Mouse (Mus musculus): ENCODE results near the gene Lpo. TPM values are rescaled to one million over a fixed set of nuclear protein-coding genes. Genes with fewer than 3 reads are reported as not detected.

Lpo gene
- polyA plus RNA-seq, 1 experiment from 2014 or later, result 0.28 TPM

- Histone ChIP-seq H3K27ac (ENCODE audit: low read depth, low read length) (peak overlapping the region; percentile 41), H3K4me1 (replicated peaks; ENCODE audit: control insufficient read depth, insufficient read depth, low read length) (peaks cover 21% of the 10 kb centered on the region), H3K9ac (ENCODE audit: low read length) (peak overlapping the region; percentile 73), H3K9me3 (ENCODE audit: control insufficient read depth, low read length) (no peaks in the 10 kb centered on the region), H3K4me2 (ENCODE audit: low read depth, low read length, severe bottlenecking) (peak overlapping the region; percentile 100), H3K27me3 (ENCODE audit: control insufficient read depth, insufficient read depth, low read length) (peaks cover 47% of the 10 kb centered on the region), H3K4me3 (ENCODE audit: low read depth, low read length) (peak overlapping the region; percentile 59), H3K36me3 (ENCODE audit: control insufficient read depth, insufficient read depth, low read length) (no peaks in the 10 kb centered on the region)
- peak; percentile 83 for DNase-seq (ENCODE audit: low spot score)
- peak; percentile 55 for ATAC-seq (replicated peaks; ENCODE audit: low FRiP score)
- 1% methylated on average over 61 of the region's 65 CpGs for WGBS
These were observed 63.9 kb downstream of the Lpo start for GRCm38 (mm10) chr11:87763988-87764876.

- H3K4me1 ChIP-seq (replicated peaks; ENCODE audit: control insufficient read depth, insufficient read depth, low read length), result peaks cover 21% of the 10 kb centered on the region
- peaks cover 47% of the 10 kb centered on the region for H3K27me3 ChIP-seq (ENCODE audit: control insufficient read depth, insufficient read depth, low read length)
- DNase-seq (ENCODE audit: low spot score), result peak; percentile 81
- WGBS, result 1% methylated on average over 17 of the region's 17 CpGs
- peak overlapping the region; percentile 73 for H3K9ac ChIP-seq (ENCODE audit: low read length)
- peak overlapping the region; percentile 41; the same call in 1 of the 2 replicates for H3K27ac ChIP-seq (ENCODE audit: low read depth, low read length)
- peak overlapping the region; percentile 59 for H3K4me3 ChIP-seq (ENCODE audit: low read depth, low read length)
- H3K4me2 ChIP-seq (ENCODE audit: low read depth, low read length, severe bottlenecking), result peak overlapping the region; percentile 100
- no peaks in the 10 kb centered on the region for H3K36me3 ChIP-seq (ENCODE audit: control insufficient read depth, insufficient read depth, low read length)
- ATAC-seq (replicated peaks; ENCODE audit: low FRiP score), result peak; percentile 67
- H3K9me3 ChIP-seq (ENCODE audit: control insufficient read depth, low read length), result no peaks in the 10 kb centered on the region
These were observed 64.5 kb downstream of the Lpo start for GRCm38 (mm10) chr11:87763511-87763987.

DNA sequence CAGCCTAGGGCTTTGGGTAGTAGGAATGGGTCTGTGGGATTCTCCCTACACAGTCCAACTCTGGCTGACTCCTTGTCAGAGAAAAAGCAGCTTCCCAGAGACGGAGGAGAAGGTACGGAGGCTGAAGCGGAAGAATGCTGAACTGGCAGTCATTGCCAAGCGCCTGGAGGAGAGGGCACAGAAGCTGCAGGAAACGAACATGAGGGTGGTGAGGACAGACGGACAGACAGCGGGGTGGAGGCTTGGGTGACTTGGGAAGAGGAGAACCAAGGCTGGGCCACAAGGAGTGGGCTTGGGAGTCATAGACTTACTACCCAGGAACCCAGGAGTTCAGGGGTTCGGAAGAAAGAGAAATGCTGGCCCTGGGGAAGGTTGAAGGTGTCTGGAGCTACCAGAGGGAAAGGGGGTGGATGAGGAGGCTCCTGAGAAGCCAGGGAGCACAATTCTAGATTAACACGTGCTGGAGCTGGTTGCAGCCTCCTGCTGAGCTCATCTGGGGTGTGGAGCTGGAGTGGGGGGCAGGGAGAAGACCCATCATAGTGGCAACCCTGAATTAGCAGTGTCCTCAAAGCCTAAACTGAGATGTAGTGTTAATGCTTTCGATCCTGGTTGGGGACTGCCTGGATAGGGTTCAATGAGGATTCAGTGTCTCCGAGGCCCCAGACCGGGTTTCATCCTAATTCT lies 65.2 kb downstream of the Lpo start:
- Histone ChIP-seq H3K27me3 (ENCODE audit: control insufficient read depth, insufficient read depth, low read length) (peaks cover 47% of the 10 kb centered on the region), H3K36me3 (ENCODE audit: control insufficient read depth, insufficient read depth, low read length) (no peaks in the 10 kb centered on the region)
- 44% methylated on average over 12 of the region's 12 CpGs for WGBS

DNA sequence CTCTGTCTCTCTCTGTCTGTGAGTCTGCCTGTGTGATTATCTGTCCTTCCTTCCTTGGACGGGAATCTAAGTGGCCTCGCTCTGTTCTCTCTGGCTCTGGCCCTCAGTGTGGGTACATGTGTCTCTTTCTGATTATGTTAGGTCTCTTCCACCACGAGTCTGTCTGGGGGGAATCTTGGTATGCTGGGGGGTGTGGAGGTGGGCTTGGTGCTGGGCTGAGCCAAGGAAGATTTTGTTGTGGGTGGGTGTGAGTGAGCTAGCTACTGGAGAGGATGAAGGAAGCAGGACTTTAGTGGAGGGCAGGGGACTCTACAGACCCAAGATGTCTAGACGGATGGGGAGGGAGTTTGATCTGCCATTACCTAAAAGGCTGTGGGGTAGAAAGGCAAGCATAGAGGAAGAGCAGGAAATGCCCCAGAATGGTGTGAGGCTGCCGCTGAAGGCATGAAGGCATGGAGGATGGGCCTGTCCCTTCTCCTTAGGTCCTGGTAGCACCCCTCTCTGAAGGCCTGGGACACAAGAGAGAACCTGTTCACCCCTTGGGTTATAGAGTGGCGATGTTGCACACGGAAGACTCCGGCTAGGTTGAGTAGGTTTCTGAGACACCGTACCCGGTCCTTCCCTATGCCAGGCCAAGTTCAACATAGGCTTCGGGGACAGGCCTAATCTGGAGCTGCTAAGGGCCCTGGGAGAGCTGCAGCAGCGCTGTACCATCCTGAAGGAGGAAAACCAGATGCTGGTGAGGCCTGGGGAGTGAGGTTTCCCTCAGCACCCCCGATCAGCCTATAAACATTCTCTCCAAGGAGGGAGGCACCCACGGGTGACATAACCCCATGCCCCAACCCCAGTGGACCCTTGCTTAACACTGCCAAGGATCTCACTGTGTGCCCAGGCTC lies 66.0 kb downstream of the Lpo start:
- 72% methylated on average over 14 of the region's 14 CpGs for WGBS
- Histone ChIP-seq H3K9ac (ENCODE audit: low read length) (no peak overlapping the region), H3K27ac (ENCODE audit: low read depth, low read length) (no peak overlapping the region), H3K4me2 (ENCODE audit: low read depth, low read length, severe bottlenecking) (peak overlapping the region; percentile 60), H3K36me3 (ENCODE audit: control insufficient read depth, insufficient read depth, low read length) (no peaks in the 10 kb centered on the region), H3K4me1 (replicated peaks; ENCODE audit: control insufficient read depth, insufficient read depth, low read length) (peaks cover 21% of the 10 kb centered on the region), H3K9me3 (ENCODE audit: control insufficient read depth, low read length) (no peaks in the 10 kb centered on the region), H3K4me3 (ENCODE audit: low read depth, low read length) (peak overlapping the region; percentile 1; the same call in 1 of the 2 replicates), H3K27me3 (ENCODE audit: control insufficient read depth, insufficient read depth, low read length) (peaks cover 47% of the 10 kb centered on the region)
- ATAC-seq (replicated peaks; ENCODE audit: low FRiP score), result no peak
- no peak for DNase-seq (ENCODE audit: low spot score)

More for the DNA sequence above, 65.2 kb downstream of the Lpo start:
- Histone ChIP-seq H3K27ac (ENCODE audit: low read depth, low read length) (no peak overlapping the region), H3K9me3 (ENCODE audit: control insufficient read depth, low read length) (no peaks in the 10 kb centered on the region), H3K9ac (ENCODE audit: low read length) (no peak overlapping the region), H3K4me1 (replicated peaks; ENCODE audit: control insufficient read depth, insufficient read depth, low read length) (peaks cover 21% of the 10 kb centered on the region), H3K4me3 (ENCODE audit: low read depth, low read length) (peak overlapping the region; percentile 59), H3K4me2 (ENCODE audit: low read depth, low read length, severe bottlenecking) (peak overlapping the region; percentile 100)
- ATAC-seq (replicated peaks; ENCODE audit: low FRiP score), result no peak
- no peak for DNase-seq (ENCODE audit: low spot score)

- H3K4me1 ChIP-seq (replicated peaks; ENCODE audit: control insufficient read depth, insufficient read depth, low read length), result peaks cover 21% of the 10 kb centered on the region
- no peaks in the 10 kb centered on the region for H3K36me3 ChIP-seq (ENCODE audit: control insufficient read depth, insufficient read depth, low read length)
- no peak overlapping the region for H3K27ac ChIP-seq (ENCODE audit: low read depth, low read length)
- DNase-seq (ENCODE audit: low spot score) (no peak), ATAC-seq (replicated peaks; ENCODE audit: low FRiP score) (no peak)
- no peak overlapping the region for H3K9ac ChIP-seq (ENCODE audit: low read length)
- H3K9me3 ChIP-seq (ENCODE audit: control insufficient read depth, low read length), result no peaks in the 10 kb centered on the region
- peak overlapping the region; percentile 1 for H3K4me3 ChIP-seq (ENCODE audit: low read depth, low read length)
- peak overlapping the region; percentile 60 for H3K4me2 ChIP-seq (ENCODE audit: low read depth, low read length, severe bottlenecking)
- H3K27me3 ChIP-seq (ENCODE audit: control insufficient read depth, insufficient read depth, low read length), result peaks cover 47% of the 10 kb centered on the region
- WGBS, result 62% methylated on average over 11 of the region's 11 CpGs
These were observed 66.8 kb downstream of the Lpo start for GRCm38 (mm10) chr11:87761181-87761721.

DNA sequence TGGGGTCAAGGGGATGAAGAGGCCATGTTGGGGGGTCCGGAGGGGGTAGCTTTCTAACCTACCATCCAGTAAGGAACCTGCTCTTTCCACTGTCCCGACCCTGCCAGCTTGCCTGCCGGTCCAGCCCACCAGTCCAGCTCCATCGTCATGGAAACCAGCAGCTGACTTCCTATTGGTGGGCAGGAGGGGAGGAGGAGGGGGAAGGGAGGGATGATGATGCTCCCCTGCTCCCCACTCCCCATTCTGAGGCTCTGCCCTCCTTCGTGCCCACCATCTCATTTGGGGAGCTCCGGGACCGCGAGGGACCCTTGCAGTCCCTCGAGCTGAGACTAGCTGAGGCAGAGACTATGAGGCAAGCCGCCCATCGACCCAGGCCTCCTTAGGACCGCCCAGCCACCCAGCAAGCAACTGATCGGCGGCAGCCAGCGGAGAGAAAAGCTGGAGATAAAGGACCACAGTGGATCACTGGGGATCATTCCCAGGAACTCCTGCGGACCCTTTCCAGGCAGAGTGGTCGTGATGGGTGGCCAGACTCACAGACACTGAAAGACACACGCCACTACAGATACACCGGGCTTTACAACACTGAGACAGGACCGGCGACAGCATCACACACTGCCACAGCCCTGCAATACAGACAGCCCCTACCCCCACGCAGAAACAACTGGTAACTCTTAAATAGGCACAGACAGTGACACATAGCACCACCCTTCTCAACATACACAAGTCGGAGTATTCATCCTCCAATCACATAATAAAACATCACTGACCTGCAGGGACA lies 67.6 kb downstream of the Lpo start, which contains the start of gene Tspoap1:
Gene Tspoap1, plus strand, starts transcription at position 241 of the 781 bp plus-strand sequence.
- ATAC-seq (replicated peaks; ENCODE audit: low FRiP score) (peak; percentile 62), DNase-seq (ENCODE audit: low spot score) (peak; percentile 72)
- H3K4me1 ChIP-seq (replicated peaks; ENCODE audit: control insufficient read depth, insufficient read depth, low read length), result peaks cover 21% of the 10 kb centered on the region

DNA sequence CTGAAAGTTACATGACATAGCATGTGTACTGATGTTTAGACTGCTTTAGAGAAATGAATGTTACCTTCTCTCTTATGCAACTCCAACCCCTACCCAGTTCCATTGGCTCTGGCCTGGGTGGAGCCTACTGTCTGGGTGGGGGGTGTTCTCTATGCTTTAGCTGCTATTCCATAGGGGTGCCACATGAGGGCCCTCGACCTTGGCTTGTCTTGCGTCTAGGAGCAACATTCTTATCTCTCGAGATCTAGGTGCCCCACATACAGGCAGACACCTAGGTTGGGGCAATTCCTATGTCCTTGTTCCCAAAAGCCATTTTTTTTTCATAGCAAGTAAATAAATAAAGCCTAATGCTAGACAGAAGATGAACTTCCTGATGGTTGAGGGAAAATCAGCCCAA lies 68.5 kb downstream of the Lpo start:
- H3K4me2 ChIP-seq (ENCODE audit: low read depth, low read length, severe bottlenecking), result no peak overlapping the region
- 5% methylated on average over 3 of the region's 3 CpGs for WGBS
- no peak overlapping the region for H3K4me3 ChIP-seq (ENCODE audit: low read depth, low read length)
- no peak overlapping the region for H3K9ac ChIP-seq (ENCODE audit: low read length)
- H3K36me3 ChIP-seq (ENCODE audit: control insufficient read depth, insufficient read depth, low read length), result no peaks in the 10 kb centered on the region
- ATAC-seq (replicated peaks; ENCODE audit: low FRiP score) (no peak), DNase-seq (ENCODE audit: low spot score) (no peak)
- peaks cover 41% of the 10 kb centered on the region for H3K27me3 ChIP-seq (ENCODE audit: control insufficient read depth, insufficient read depth, low read length)
- H3K4me1 ChIP-seq (replicated peaks; ENCODE audit: control insufficient read depth, insufficient read depth, low read length), result peaks cover 18% of the 10 kb centered on the region
- H3K27ac ChIP-seq (ENCODE audit: low read depth, low read length), result no peak overlapping the region
- no peaks in the 10 kb centered on the region for H3K9me3 ChIP-seq (ENCODE audit: control insufficient read depth, low read length)

More for the DNA sequence above, 67.6 kb downstream of the Lpo start, which contains the start of gene Tspoap1:
- Histone ChIP-seq H3K9ac (ENCODE audit: low read length) (peak within 1 kb of the TSS; percentile 65), H3K27me3 (ENCODE audit: control insufficient read depth, insufficient read depth, low read length) (peaks cover 45% of the 10 kb centered on the region), H3K4me3 (ENCODE audit: low read depth, low read length) (peak within 1 kb of the TSS; percentile 32), H3K4me2 (ENCODE audit: low read depth, low read length, severe bottlenecking) (peak within 1 kb of the TSS; percentile 60), H3K27ac (ENCODE audit: low read depth, low read length) (no peak within 1 kb of the TSS), H3K9me3 (ENCODE audit: control insufficient read depth, low read length) (no peaks in the 10 kb centered on the region), H3K36me3 (ENCODE audit: control insufficient read depth, insufficient read depth, low read length) (no peaks in the 10 kb centered on the region)
- 6% methylated on average over 22 of the region's 23 CpGs for WGBS
